Mouse (Mus musculus) lung, postnatal 25 days (tissue): ENCODE measurements at regions not wholly inside any gene's neighbourhood (a gene's known extent, or its start where the extent isn't known, plus 50 kb on each side); places are given as distances from the start of the nearest gene placed in this dataset.
"Not testable (repeated sequence)": the region's sequence is repeated elsewhere in the genome, so short reads cannot be mapped to it uniquely, and the experiment has no call there.

Source experiments
- DNase-seq: peaks from one replicate; pipeline ENCODE4 v3.0.0; 2022; ENCODE audit warnings: low spot score

GRCm38 (mm10) chr1:23316288-23316687 is 81.3 kb downstream of the Ogfrl1 start:
- not testable (repeated sequence) for DNase-seq

GRCm38 (mm10) chr1:23314863-23315262 is 82.7 kb downstream of the Ogfrl1 start:
- DNase-seq = not testable (repeated sequence)

- no peak for DNase-seq
Observed at GRCm38 (mm10) chr1:23292718-23293117, 104.9 kb downstream of the Ogfrl1 start.

- peak; percentile 73 for DNase-seq
Observed at GRCm38 (mm10) chr1:23286741-23287140, 110.8 kb downstream of the Ogfrl1 start.

DNA sequence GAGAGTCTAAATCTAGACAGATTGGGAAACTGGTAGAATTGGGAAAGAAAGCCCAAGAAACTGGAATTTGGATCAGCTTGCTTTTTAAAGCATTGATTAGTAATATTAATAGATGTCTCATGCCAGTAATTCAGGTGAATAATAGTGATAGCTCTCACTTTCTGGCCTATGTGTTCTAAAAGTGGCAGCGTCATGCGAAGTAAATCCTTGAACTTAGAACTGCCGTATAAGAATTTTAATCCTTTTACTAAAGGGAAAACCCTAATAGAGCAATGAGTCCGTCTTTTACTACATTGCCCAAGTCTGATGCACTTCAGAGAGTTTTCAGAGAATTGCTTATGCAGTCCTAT is 114.7 kb downstream of the Ogfrl1 start:
- DNase-seq = no peak

GRCm38 (mm10) chr1:23282215-23282869 is 115.2 kb downstream of the Ogfrl1 start:
- DNase-seq = no peak

DNA sequence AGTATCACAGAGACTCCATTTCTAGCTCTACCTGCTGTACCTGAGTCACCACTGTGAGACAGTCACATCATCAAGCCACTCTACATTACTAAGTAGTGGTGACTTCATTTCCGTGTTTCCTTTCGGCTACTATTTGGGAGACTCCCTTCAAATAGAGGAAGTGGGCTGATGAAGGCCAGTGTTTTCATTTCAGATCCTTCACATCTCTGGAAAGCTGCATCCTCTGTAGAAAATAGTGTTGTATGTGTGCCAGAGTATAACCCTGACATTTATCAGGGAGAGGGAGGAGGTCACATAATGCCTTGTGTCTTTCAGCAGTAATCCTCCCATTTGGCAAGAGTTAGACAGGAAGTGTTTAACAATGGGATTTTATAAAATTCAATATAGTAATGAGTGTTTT is 117.7 kb downstream of the Ogfrl1 start:
- peak; percentile 55 for DNase-seq

DNA sequence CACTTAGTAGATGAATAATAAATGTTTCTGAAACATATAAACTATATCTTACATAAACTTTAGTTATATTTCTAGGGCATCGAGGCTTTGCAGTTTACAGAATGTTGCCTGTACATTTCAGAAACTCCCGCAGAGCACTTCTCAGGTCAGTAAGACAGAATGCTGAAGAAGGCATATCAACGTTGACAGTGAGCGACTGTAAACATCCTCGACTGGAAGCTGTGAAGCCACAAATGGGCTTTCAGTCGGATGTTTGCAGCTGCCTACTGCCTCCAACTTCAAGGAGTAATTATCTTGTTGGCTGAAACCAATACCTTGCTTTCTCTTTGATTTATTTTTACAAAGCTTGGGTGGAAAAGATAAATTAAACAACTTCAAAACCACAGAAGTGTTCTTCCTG is 125.5 kb downstream of the Ogfrl1 start:
- no peak for DNase-seq

DNA sequence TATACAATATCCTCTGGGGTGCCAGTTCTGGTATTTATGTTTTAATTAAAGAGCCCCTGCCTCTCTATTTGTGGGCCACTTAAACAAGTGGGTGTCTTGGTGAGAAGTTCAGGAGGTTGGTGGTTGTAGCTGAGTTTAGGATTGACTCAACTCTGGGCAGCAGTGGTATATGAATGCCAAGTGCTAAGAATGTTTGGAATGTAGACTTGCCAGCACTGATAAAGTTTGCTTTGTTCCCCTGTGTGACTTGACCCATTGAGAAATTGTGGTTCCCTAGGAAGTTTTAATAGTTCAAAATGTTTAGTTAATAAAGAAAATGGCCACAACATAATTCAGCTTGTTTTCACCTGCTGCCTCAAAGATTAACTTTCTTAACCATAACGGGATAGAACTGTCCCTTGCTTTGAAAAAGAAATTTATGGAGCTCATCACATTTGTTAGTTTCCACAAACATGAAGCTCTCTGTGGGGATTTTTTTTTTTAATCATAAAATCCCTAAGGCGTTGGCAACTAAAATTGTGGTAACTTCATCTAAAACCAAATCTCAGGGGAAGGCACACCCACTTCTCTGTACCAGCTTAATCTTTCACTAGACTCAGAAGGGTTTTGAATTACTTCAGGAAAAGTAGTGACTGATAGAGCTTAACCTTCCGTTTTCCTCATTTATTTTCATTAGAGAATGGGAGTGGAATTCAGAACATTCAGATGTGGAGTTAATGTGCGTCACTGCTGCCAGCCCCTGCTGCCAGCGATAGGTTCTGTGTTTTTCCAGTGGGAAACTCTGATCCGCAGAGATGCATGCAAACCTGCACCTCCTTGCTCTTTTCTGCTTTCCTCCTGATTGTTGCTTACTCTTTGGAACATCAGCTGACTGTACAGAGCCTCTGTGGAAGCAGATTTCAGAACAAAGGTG is 126.4 kb downstream of the Ogfrl1 start:
- DNase-seq = peak; percentile 62

GRCm38 (mm10) chr1:23268062-23268461 is 129.5 kb downstream of the Ogfrl1 start:
- DNase-seq = no peak

- no peak for DNase-seq
Observed at GRCm38 (mm10) chr1:23265556-23266232, 131.9 kb downstream of the Ogfrl1 start.

- peak; percentile 41 for DNase-seq
Observed at GRCm38 (mm10) chr1:23264251-23264650, 133.3 kb downstream of the Ogfrl1 start.

GRCm38 (mm10) chr1:23263798-23264197 is 133.8 kb downstream of the Ogfrl1 start:
- DNase-seq = no peak

- DNase-seq = no peak
Observed at GRCm38 (mm10) chr1:23261652-23262051, 135.9 kb downstream of the Ogfrl1 start.

- no peak for DNase-seq
Observed at GRCm38 (mm10) chr1:23257306-23257895, 140.2 kb downstream of the Ogfrl1 start.

GRCm38 (mm10) chr1:23256630-23257001 is 141.0 kb downstream of the Ogfrl1 start:
- DNase-seq = peak; percentile 80

DNA sequence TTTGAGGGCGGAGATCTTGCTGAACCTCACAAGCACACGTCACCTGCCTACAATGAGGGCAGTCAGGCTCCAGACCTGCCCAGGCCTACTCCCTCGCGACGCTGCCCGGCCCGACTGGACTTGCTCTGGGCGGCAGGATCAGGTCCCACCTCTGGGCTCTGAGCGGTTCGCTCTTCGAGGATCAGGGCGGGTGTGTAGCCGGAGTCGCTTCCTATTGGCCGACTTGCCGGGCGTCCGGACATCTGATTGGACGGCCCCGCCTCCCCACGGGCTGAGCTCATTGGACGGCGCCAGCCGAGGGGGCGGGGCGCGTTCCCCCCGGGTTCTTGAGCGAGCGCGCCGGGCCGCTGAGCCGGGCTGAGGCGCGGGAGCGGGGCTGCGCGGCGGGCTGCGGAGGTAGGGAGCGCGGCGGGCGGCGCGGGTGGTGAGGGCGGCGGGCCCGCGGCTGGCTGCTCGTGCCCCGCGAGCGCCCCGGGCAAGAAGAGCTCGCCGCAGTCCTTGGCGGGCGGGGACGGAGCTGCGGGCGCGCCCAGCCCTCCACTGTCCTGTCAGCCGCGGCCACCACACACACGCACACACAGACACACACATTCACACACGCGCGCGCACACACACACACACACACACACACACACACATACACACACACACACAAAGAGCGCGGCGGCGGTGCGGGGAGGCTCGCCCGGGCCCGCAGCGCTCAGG is 141.5 kb downstream of the Ogfrl1 start:
- DNase-seq = peak; percentile 96

DNA sequence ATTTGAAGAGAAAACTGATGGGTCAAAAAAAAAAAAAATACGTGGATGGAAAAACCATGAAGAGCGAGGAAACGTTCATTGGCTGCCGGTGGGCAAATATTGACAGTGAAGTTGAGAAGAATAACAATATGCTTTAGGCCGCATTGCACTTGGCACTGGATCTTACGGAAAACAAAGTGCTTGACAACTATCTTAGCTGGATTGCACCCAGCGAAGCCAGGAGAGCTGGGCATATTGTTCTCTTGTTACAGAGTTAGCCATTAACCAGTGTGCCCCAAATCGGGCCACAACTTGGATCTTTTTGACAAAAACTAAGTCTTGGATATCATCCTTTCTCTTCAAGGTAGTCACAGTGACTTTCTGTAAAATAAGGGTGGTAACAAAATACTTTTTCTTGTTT is 143.3 kb downstream of the Ogfrl1 start:
- no peak for DNase-seq

- DNase-seq = no peak
Observed at GRCm38 (mm10) chr1:23231522-23231921, 129.5 kb upstream of the 4933415F23Rik start.

DNA sequence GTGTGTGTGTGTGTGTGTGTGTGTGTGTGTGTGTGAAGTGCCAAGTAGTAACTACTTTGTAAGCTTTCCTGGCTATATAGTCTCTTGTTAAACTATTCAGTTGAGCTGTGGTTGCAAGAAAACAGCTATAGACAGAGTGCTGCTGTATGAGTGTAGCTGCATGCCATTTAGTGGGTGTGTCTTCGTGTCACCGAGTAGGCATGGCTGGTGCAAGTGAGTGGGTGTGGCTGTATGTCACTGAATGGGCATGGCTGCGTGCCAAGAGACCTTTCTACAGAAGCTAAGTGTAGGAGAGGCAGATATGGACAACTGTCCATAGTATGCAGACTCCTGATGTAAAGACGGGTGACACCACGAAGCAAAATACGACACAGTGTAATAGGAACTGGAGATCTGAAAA is 126.4 kb upstream of the 4933415F23Rik start:
- DNase-seq = no peak

- DNase-seq = peak; percentile 59
Observed at GRCm38 (mm10) chr1:23214462-23215158, 112.6 kb upstream of the 4933415F23Rik start.
